Mouse (Mus musculus): ENCODE data around the gene Tnk1.

DNA sequence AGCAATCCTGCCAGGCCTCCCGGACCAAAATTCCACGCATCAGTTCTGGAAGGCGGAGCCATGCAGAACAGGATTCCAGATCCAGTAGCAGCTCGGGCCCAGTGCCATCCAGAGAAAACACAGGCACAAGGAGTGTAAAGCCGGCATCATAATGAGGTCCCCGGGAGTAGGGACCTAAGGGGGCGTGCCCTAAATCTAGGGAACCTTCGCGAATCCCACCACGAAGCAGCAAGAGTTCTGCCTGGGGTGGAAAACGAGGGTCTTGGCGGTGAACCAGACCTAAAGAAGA, 53.9 kb downstream of the Tnk1 start:
- no peak for TF ChIP-seq CTCF (IDR thresholded peaks at IDR 0.05; ENCODE audit: low read depth)
- no peak for TF ChIP-seq EP300 (IDR thresholded peaks at IDR 0.05; ENCODE audit: low read depth)

Data from liver, postnatal 0 days (tissue).